Mouse (Mus musculus): ENCODE results near the gene Ampd3.

GRCm38 (mm10) chr7:110823076-110823475 is 55.1 kb downstream of the Ampd3 start:
- no peak for TF ChIP-seq CTCF (IDR thresholded peaks at IDR 0.05; ENCODE audit: control insufficient read depth, insufficient read depth, insufficient replicate concordance, low read depth, low read length)
- no peak for TF ChIP-seq POLR2A (IDR thresholded peaks at IDR 0.05; ENCODE audit: control insufficient read depth, low read depth, low read length)

Measured in testis, adult 2 months (tissue).